Mouse (Mus musculus): ENCODE data around the gene Tmem200b.

Gene Tmem200b

DNA sequence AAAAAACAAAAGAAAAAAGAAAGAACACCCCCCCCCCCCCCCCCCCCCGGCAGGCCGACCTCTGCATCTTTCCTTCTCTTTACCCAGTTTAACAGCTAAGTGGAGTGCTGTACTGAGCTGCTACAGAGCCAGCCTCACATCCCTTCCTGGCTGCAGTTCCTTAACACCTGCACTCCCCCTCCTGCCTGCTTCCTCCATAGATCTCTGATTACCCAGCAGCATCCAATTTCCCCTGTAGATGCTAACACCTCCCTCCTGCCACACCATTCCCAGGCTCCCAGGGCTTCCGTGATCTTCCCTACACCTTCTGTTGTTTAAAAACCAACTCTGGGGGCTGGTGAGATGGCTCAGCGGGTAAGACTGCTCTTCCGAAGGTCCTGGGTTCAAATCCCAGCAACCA is 10.1 kb upstream of the Tmem200b start:
- DNase-seq, result no peak

DNA sequence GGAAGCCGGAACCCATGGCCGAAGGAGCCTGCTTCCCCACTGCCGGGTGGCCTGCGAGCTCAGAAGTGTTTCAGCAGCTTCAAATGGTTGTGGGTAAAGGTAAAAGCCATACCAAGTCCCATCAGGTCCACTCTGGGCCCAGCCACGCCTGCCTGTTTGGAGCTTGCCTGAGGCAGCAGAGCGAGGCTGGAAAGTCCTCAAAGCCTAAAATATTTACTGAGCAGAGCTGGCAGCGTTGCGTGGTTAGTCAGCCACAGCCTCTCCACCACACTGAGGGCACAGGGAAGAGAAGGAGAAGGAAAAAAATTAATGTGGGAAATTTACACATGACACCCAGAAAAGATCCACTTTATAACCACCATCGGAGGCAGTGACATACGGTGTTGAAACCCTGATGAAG is 8.0 kb upstream of the Tmem200b start:
- no peak for DNase-seq

DNA sequence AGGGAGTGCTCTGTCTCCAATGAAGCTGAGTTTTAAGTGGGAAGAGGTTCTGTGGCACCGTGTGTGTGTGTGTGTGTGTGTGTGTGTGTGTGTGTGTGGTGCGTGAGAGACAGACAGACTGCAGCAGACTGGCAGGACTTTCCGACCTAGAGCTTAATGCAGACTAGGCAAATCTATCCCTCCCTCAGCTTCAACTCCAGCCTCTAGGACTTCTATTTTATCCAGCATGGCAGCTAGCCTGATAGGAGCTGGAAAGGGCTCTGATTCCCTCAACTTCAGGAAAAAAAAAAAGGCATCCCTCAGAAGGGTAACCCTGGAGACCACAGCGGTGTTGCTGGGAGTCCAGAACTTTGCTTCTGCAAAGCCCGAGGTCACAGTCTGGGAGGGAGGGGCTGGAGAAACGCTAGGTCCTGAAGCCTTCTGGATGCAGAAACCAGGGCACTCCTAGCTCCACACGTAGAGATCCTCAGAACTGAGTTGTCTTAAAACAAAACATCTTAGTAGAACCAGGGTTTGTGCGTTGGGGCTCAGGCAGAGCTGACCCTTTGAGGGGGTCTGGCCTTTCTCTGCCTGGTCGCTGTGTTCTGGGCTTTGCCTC is 7.4 kb upstream of the Tmem200b start:
- DNase-seq, result no peak

DNA sequence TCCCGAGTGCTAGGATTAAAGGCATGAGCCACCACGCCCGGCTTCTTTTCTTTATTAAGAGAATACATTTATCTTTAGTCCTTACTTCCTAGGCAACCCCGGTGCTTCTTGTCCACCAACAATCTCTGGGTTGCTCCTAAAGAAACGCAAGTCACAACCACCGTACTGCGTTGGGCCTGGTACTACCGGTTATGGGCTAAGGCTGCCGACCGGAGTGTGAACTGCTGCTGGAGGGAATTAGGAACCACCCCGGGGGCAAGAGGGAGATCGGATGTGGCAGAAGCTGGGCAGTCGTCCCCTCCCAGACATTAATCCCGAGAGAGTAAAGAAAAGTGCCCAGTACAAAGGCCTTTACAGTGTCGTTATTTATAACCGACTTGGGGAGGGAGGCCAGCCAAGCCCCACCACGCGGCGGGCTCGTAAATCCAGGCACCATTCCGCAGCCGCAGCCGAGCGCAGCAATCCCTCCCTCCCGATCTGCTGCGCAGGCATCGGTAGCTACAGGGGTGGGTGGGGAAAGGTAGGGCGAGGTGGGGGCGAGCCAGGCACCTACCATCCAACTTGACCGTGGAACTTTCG is 6.6 kb upstream of the Tmem200b start:
- DNase-seq, result no peak

DNA sequence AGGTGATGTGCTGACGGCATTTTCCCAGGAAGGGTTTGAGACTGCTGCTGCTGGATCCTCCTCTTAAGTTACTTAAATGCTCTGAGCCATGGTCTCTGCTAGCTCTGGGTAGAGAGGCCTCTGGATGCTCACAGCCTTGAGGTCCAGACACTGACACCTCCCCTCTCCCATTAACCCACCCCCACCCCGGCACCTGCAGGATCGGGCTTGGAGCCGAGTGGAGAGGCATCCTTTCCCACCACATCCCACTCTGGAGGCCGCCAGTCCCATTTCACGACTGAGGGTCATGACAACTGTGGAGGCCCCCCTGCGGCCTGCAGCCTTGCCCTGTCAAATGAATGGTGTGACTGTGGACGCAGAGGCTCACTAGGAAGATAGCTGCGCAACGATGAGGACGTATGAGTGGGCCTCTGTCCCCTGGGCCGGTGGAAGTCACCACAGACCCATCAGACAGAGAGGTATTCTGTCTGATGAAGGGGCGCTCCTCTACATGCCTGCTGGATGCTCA is 5.7 kb upstream of the Tmem200b start:
- no peak for DNase-seq

DNA sequence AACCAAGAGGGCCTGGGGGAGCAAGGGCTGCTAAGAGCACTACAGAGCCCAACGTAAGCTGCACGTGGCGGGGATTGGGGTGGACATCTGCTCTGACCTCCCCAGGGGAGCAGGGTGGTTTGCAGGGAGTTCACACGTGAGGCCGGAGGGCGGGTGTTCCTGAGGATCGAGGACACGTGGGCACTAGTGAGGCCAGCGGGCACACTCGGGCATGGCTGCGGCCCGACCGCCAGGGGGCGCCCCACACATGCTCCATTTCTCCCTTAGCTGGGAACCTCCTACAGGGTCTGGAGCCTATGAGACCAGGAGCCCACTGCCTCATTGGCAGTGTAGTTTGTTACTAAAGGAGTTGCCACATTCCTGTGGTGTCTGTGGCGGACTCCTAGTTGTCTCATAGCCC is 5.1 kb upstream of the Tmem200b start:
- DNase-seq, result peak; percentile 66 to 76

DNA sequence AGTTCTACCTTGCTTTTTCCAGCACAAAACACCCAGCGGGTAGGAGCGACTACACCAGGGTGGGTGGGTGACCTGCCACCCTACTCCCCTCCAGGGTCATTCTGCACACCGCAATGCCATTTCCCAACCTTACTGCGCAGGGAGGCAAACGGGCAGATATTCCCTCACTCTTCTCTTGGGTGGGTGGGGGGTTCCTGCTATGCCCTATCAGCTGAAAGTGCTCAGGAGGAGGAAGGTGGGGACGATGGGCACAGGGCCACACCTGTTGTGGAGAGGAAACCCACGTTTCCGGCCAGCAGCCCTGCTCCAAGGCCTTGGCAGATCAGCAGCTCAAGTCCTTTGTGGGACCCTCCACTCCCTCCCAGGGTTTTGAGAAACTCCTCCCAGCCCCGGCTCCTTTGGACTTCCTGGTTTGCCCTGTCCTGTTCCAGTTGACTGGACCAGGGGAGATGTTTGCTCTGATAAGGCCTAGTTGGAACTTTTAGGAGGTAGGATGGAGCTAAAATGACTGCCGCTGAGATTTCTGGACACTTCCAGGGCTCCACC is 4.5 kb upstream of the Tmem200b start:
- DNase-seq, result no peak

DNA sequence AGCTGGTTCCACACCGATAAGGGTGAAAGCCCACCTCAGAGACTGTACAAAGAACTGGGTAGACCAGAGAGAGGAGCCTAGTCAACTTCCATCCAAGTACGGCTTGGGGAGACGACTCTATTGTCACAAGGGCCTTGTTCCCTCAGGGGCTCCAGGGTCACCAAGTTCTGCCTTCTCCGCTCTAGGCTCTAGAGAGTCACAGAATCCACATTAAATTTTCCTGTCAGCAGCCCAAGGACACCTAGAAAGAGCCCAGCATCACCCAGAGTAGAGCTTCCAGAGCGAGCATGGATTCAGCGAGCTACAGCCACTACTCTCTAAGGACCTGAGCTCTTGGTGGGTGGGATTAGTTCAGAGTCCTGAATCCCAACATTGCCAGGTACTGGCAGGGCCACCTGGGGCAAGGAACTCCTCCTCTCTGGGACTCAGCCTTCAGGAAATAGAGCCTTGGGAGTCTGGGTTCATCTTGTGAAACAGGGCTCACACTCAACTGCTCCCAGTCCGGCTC is 3.5 kb upstream of the Tmem200b start:
- no peak for DNase-seq

DNA sequence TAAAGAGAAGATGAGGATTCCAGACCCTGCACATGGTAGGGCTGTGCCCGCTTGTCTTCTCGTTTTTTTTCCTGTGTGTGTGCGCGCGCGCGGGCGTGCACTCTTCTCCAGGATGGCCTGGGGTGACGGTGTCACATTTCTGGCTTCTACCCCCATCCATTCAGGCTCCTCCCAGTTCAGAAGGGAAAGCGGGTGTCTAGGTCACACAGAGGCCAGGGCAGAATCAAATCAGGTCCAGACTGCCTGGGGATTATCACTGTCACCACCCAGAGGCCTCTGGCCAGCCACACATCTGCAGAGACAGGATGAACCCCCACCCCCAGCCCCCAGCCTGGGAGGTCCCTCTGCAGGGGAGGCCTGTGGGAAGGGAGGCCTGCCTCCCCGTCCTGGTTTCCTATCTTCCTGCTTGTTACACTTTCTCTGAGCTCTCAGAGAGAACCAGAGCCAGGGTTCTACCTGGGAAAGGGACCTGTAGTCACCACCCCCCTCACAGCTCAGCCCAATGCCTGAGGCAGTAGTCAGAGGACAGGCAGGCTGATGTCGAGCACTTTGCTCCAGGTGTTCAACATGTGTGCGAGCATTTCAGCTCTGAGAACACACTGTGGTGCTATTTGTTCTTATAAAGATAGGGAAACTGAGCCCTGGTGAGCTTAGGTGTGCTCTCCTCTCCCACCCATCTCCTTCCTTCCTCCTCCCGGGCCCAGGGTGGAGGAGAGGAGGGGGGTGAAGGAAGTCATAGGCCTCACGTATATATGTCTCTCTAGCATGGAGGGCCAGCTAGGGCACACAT is 2.7 kb upstream of the Tmem200b start:
- DNase-seq, result no peak

DNA sequence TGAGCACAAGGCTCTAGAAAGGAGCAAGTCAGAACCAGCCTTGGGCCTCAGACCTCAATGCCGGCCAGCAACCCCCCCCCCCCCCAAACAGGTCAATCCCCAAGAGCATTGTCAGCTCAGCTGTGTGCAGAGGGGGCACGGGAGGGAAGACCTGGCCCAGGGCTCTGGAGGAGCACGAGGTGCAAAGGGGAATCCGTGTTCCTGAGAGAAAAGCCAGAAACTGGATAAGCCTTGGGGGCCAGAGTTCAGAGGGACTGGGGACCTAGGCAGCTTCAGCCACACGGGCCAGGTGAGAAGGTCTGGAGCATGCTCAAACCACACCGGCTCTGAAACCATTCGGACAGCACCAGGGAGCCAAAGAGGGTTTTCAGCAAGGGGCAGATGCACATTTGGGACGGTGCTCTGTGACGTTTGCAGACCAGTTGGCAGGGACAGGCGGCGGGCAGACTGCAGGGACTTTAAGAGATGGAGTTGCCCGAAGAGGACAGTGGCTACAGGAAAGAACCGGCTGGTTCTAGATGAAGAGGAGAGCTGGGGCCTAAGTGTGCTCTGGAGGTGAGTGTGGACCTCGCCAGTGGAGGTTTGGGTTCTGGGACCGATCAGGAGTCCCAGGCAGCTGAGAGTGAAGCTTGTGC is 1.9 kb upstream of the Tmem200b start:
- no peak for DNase-seq

DNA sequence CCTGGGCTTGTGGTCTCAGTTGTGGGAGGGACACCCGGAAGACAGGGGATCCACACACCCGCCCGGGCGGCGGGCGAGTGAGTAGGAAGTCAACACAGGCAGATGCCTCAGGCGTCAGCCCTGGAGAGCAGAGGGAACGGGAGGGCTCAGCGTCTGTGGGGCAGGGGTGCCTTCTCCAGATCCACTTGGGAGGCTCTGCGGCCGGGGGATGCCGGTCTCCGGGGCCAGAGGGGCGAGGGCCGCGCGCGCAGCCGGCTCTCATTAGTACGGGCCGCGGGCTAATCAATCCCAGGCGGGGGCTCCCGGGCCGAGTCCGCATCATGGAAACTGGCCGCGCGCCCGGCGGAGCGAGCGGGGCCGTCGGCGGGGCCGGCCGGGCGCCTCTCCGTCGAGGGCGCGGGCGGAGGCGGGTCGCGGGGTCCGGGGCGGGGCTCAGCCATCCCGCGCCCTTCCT is 1.4 kb upstream of the Tmem200b start:
- no peak for DNase-seq

DNA sequence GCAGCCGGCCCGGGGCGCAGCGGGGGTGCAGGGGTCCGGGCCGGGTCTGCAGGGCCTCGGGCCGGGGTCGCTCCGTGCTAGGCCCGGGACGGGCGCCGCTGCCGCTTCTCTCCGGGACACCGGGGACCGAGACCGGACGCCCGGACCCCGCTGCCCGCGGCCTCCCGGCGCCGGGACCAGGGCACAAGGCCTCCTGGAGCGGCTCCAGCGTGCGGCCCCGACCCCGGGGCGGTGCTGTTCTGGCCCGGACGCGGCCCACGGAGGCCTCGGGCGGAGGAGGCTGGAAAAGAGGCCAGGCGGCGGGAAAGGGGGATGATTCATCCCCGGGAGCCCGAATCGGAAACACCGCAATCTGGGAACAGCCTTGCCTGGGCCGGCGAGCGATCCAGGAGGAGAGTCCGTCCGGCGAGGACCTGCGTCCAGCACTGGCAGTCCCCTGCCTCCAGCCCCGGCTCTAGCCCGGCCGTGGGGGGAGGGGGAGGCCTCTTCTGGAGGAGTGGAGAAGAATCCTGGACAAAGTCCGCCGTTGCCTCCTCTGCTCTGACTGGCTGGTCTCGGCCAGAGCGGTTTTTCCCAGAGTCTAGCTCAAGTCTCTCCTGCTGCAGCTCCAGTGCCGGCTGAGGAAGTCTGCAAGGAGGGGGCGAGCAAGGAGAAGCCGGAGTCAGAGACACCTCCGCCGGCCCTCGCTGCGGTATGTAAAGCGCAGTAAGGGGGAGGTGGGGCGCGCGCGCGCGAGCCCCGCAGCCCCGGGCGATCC is 798 bp upstream of the Tmem200b start:
- DNase-seq, result no peak

DNA sequence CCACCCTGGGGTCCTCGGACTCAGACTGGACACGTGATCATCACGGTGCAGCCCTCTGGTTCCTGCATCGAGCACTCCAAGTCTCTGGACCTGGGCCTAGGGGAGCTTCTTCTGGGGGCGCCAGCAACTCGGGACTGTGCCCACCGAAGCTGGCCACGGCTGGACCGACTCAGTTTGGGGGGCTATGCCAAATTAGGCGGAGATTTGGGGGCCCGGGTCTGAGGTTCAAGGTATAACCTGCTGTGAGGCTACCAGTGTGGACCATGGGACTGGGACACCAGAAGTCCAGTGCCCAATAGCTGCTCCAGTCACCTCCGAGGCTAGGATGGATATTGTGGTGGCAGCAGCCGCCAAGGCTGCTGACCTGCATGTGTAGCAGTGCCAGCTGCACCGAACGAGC is 833 bp downstream of the Tmem200b start:
- DNase-seq, result no peak

DNA sequence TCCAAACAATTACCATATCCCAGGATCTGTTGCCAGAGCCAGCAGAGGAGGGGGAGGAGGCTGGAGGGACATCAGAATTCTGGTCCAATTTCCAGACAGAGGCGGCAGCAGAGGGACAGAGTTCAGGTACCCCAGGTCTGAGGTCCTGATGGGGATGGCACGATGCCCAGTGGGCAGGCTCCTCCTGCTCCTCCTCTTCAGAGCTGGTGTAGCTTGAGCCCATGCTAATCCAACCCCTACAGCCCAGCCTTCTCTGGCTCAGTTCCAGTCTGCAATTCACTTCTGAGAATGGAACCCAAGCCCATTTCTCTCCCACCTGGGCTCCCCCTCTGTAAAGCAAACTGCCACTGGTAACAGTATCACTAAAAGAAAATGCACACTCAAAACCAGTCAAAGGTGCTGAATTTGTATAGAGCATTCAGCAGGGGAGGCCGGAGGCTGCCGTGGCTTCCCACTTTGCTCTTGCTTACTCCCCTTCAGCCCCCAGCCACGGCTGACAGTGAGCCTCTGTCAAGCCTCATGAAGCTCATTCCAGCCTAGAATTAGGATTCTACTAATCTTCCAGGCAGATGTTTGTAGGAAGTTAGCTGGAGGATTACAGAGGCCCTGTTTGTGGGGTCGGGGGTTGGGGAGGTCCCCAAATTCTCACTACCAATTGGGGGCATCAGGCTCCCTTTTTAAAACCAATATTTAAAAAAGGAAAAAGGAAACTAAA is 2.7 kb downstream of the Tmem200b start:
- DNase-seq, result no peak

DNA sequence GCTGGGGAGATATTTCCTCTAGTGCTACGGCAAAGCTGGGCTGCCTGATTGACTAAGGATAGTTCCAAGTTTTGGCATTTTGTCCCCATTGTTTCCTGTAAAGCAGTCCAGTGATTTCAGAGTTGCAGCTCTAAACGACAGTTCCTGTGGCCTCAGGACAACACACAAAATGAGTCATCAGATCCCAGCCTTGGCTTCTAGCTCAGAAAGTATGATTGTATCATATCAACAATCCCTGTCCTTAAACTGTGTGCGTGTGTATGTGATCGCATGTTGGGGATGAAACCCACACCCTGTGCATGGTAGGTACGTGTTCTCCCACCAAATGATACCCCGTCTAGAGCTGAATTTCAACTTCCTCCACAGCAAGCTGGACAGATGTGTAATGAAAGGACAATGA is 7.6 kb downstream of the Tmem200b start:
- DNase-seq, result no peak

DNA sequence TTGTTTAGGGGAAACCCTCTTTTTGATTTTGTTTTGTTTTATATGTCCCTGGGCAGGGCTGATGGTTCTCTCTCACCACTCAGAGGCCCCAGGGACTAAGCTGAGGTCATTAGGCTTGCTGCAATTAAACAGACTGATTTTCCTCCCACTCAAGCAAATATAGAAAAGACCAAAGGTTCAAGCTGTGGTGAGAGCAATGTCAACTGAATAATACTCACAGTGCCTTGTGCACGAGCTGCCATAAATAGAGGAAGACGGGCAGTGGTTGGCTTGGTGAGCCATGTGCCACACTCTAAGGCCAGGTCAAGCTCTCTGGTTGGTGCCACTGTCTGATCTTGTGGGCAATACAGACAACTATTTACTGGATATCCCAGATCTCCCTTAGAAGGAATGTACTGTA is 17.9 kb downstream of the Tmem200b start:
- no peak for DNase-seq

DNA sequence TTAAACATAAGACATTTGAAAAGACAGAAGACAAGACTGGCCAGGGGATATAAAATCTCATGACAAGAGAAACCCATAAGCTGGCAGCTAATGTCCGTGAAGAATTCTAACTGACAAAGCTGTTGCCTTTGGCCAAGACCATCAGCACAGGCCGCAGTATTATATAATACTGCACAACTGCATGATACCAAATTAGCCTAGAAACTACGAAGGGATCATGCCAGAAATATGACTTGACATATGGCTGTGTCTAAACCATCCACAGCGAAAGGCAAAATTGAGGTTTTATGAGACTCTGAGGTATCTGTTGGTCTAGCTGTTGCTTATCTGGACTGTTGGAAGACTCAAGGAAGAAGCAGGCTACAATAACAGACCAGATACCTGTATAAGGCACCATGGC is 19.3 kb downstream of the Tmem200b start:
- no peak for DNase-seq

DNA sequence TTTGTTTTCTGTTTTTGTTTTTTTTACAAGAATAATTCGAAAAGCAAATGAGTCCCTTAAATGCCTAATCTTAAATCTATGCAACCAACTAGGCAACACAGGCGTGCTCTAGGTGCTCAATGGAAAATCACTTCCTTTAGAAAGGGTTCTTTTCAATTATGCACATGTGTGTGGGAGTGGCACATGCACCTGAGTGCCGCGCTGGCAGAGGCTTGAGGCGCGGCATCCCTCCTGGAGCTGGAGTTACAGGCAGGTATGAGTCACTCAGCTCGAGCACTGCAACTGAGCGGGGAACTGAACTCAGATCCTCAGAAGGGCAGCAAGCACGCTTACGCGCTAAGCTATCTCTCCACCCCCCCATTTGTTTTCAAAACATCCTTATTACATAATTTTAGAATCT is 26.3 kb downstream of the Tmem200b start:
- no peak for DNase-seq

DNA sequence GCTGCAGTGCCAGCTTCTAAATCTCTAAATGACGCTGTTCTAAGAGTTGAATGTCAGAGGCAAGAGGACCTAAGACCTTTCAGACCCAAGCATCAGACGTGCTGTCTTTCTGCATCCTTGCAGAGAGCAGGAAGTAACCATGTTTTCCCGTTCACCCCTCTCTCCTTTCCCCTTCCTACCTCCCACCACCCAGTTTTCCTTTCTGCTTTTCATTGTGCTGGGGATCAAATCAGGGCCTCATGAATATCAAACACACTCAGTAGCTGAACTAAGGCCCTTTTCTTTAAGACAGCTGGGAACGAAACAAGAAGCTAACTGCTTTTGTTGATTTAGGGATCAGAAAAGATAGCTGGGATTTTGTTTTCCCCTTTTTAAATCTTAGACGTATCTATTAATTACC is 28.3 kb downstream of the Tmem200b start:
- no peak for DNase-seq

DNA sequence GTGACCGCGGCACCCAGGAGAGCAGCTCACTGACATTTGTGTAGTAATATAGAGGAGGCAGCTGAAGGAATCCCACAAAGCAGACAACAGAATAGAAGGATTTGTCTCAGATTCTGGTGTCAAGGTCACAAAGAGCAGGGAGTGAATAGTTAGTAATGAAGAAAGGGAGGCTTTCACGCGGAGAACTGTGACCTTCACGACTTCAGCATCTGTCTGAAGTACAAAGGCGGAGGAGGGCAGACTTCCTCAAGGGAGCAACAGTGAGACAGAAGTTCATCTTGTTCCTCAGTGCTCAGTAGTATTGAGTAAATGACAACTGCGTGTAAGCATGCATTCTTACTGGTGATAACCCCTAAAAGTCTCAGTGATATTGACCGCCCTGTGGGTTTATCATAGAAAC is 29.1 kb downstream of the Tmem200b start:
- no peak for DNase-seq

DNA sequence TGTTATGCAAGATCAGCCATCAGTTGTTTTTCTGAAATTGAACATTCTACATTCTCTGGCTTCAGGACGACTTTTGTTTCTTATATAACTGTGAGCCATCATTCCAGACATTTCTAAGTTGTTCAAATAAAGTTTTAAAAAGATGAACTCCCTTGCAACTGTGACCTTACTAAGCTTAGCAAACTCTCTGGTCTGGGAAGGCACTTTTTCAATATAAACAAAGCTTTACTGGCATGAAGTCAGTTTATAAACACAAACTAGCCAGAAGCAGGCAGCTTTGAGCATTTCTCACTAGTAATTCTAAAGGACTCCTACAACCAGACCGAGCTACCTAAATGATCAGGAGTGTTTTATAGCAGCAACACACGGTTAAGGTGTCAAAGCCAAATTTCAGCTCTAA is 35.6 kb downstream of the Tmem200b start:
- no peak for DNase-seq

DNA sequence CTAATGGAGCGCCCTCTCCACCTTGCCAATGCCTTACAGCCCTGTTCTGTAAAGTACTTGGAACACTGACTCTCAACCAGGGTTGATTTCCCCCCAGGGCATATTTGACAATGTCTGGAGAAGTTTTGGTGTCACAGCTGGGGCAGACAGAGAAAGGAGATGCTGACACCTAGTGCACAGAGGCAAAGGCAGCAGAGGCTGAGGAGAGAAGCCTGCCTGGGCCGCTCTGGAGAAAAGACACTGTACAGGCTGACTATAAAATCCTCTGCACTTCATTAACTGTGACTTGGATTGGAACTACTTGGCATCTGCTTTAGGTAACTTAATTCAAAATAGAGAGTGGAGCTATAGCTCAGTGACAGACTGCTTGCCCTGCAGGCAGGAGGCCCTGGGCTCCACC is 47.3 kb downstream of the Tmem200b start:
- DNase-seq, result no peak
